Mouse (Mus musculus) right cerebral cortex, adult 18-20 months (tissue): ENCODE measurements around the gene Fam92a.
"Not testable (repeated sequence)": the region's sequence is repeated elsewhere in the genome, so short reads cannot be mapped to it uniquely, and the experiment has no call there.

Experiments used
- DNase-seq: peaks from one replicate; pipeline ENCODE4 v3.0.0; 2022; ENCODE audit warnings: mixed read lengths

Fam92a gene

DNA sequence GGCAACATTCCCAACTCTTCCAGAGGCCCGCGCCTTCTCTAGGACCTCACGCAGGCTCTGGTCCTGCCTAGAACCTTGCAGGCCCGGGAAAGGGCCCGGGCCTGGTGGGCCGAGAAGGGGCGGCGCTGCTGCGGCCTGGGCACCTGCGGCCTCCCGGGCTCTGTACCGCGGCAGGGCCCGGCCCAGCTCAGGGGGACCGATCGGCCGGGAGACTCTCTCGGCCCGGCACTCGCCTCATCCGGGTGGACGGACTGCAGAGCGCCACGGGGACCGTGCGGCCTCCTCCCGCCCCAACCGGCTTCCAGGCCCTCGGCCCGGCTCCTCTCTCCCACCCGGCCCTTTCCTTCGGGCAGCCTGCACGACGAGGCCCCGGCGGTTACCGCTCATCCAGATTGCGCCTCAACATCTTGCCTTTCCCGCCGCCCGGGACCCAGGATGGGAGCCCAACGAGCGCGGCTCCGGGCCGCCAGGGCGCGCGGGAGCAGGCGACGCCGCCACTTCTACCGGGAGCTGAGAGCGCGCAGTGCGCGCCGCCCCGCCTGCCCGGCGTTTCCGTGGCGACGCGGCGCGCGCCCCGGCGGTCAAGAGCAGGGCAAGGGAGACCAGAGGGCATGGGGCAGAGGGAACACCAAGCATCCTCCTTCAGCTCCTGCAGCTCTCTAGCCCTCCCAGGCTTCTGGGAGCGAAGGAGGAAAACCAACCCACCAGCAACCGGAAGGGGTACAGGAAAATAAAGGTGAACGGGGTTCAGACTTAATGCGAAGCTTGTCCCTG, at the start of gene Fam92a:
Fam92a (minus strand) TSS at position 698 of the 774 bp plus-strand sequence.
- peak; percentile 70 for DNase-seq

- peak; percentile 55 for DNase-seq
These were observed 7.2 kb upstream of the Fam92a start for GRCm38 (mm10) chr4:12178992-12179391.

GRCm38 (mm10) chr4:12170986-12171317, 863 bp downstream of the Fam92a start:
- no peak for DNase-seq

GRCm38 (mm10) chr4:12147660-12148059, 24.2 kb downstream of the Fam92a start:
- no peak for DNase-seq

- DNase-seq, result not testable (repeated sequence)
These were observed 30.3 kb downstream of the Fam92a start for GRCm38 (mm10) chr4:12141516-12141915.

GRCm38 (mm10) chr4:12140592-12141062, 31.2 kb downstream of the Fam92a start:
- DNase-seq, result not testable (repeated sequence)

DNA sequence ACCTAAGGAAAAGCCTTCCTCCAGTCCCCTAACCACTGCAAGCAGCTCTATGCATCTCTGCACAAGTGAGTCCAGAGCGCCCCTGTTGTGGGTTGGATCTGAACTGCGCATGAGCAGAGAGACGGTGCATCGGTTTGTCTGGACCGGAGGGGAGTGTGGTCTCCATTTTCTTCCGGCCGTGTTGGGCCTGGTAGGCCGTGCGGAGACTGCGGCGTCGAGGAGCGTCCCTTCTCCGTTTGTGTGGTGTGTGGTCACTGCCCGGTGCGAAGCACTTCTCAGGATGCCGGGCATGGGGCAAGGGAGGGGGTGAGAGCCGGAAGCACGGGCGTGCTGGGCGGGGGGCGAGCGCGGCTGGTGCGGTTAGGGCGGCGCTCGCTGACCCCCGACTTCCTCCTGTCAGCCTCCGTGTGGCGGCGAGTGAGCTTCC, 31.7 kb downstream of the Fam92a start, which contains the start of gene Rbm12b1:
Rbm12b1 (plus strand) TSS at position 124 of the 427 bp plus-strand sequence.
- peak; percentile 88 for DNase-seq
